Mouse (Mus musculus) liver, embryonic 14.5 days (tissue): ENCODE measurements around the gene Ptprd. TPM values are rescaled to one million over a fixed set of nuclear protein-coding genes. Genes with fewer than 3 reads are reported as not detected.

Experiments
- ATAC-seq: fragments of 200-750 bp; cut with Nextera tagmentation; 2 replicates; pipeline ENCODE4 v1.8.0; 2017; ENCODE audit warnings: moderate number of reproducible peaks, mild to moderate bottlenecking, moderate library complexity; ENCODE audit not compliant: insufficient read depth
- DNase-seq, 3 experiments: peaks; one replicate each; pipeline ENCODE4 v3.0.0-alpha.2; 2012 to 2013; ENCODE audit warnings: low read depth in 3 of 3, low spot score in 3 of 3
- H3K27ac ChIP-seq: fragments of 300-500 bp; sonication (generic); 2 replicates; pipeline ENCODE4 v1.5.1; 2014; ENCODE audit warnings: moderate library complexity, mild to moderate bottlenecking, control low read depth, inconsistent platforms
- H3K27me3 ChIP-seq: fragments of 300-500 bp; sonication (generic); 2 replicates; pipeline ENCODE4 v1.6.1; 2014; ENCODE audit warnings: mild to moderate bottlenecking, low read length, moderate library complexity; ENCODE audit not compliant: control insufficient read depth, insufficient read depth
- H3K36me3 ChIP-seq: fragments of 300-500 bp; sonication (generic); replicated peaks from 2 replicates; pipeline ENCODE4 v1.6.1; 2014; ENCODE audit warnings: low read depth; ENCODE audit not compliant: control insufficient read depth, insufficient read depth
- H3K4me1 ChIP-seq, 2 experiments: fragments of 200-500 bp in 1 of 2; fragments of 300-500 bp in 1 of 2; sonication (generic) in 1 of 2; replicated peaks; 2 replicates each; pipeline ENCODE4 v1.6.1; 2012 to 2014; ENCODE audit warnings: antibody characterized with exemption in 1 of 2, inconsistent platforms in 1 of 2, low read length in 1 of 2; ENCODE audit not compliant: control insufficient read depth in 2 of 2, insufficient read depth in 2 of 2
- H3K4me2 ChIP-seq: fragments of 300-500 bp; sonication (generic); 2 replicates; pipeline ENCODE4 v1.6.1; 2014; ENCODE audit warnings: low read depth, mild to moderate bottlenecking, control low read depth, moderate library complexity
- H3K4me3 ChIP-seq, 2 experiments: fragments of 200-500 bp in 1 of 2; fragments of 300-500 bp in 1 of 2; sonication (generic) in 1 of 2; 2 replicates each; pipeline ENCODE4 v1.5.1; 2012 to 2014; ENCODE audit warnings: low read depth in 2 of 2, low read length in 2 of 2, mild to moderate bottlenecking in 2 of 2, control low read depth in 1 of 2, inconsistent platforms in 1 of 2, moderate library complexity in 1 of 2; ENCODE audit not compliant: insufficient read depth in 1 of 2
- H3K9ac ChIP-seq: fragments of 300-500 bp; sonication (generic); replicated peaks from 2 replicates; pipeline ENCODE4 v1.6.1; 2014; ENCODE audit warnings: mild to moderate bottlenecking, control low read depth, moderate library complexity
- H3K9me3 ChIP-seq: fragments of 300-500 bp; sonication (generic); 2 replicates; pipeline ENCODE4 v1.6.1; 2016; ENCODE audit warnings: low read length, mixed read lengths; ENCODE audit not compliant: control insufficient read depth
- CTCF ChIP-seq: IDR thresholded peaks from 2 replicates; pipeline ENCODE4 v1.5.1; 2016; ENCODE audit warnings: antibody characterized with exemption, low read depth, control low read depth
- EP300 ChIP-seq: IDR thresholded peaks from 2 replicates; pipeline ENCODE4 v1.6.1; 2016; ENCODE audit warnings: antibody characterized with exemption, low read depth
- WGBS: fragments of 180-500 bp; shearing (Covaris S2); extraction: QIAGEN DNeasy Blood & Tissue Kit; methylation state at CpG from one replicate; pipeline ENCODE4 v1.1.7; 2014; ENCODE audit not compliant: insufficient replicate concordance; 5-methylcytosine and 5-hydroxymethylcytosine counted together
- polyA plus RNA-seq, 2 experiments: library from polyadenylated mRNA; depleted of rRNA in 1 of 2; stranded (reverse) in 1 of 2; unstranded in 1 of 2; fragments of >200 nt; fragmentation: Nextera tagmentation in 1 of 2; extraction: Ambion mirVana in 1 of 2; gene quantifications; 2 replicates each; pipeline versions ENCODE4 v1.2.1 to v1.2.3; 2012 to 2014

Ptprd gene
- polyA plus RNA-seq, 2 experiments: 1.5 to 2.8 TPM

DNA sequence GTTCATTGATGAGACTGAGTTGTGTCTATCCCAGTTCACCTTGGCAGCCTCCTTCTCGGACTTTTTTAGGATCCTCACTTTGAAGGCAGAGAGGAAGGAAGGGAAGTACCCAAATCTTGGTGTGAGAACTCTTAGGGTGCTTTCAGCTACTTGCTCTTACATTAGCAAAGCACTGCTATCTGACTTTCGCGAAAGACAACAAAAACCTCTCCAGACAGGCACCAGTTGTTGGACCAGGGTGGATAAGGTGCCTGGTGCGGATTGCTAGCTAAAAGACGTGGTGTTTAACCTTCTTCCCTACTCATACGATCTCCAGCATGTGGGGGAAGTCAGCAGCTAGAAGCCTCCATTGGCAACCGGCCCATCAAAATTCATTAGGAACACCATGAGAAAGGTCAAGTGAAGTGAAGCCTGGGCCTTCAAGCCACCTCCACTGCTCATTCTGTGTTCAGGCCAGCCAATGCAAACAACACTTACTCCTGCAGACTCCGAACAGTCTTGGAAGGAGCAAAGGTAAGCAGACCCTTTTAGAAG lies 1760.7 kb downstream of the Ptprd start:
- Histone ChIP-seq H3K27me3 (peaks cover 27% of the 10 kb centered on the region), H3K4me2 (peak overlapping the region; percentile 61; the same call in 1 of the 2 replicates), H3K9ac (no peak overlapping the region), H3K27ac (no peak overlapping the region), H3K9me3 (no peaks in the 10 kb centered on the region), H3K4me1 (no peaks in the 10 kb centered on the region), H3K4me3 (no peak overlapping the region), H3K36me3 (no peaks in the 10 kb centered on the region)
- no peak for DNase-seq
- WGBS: 26% methylated on average over 8 of the region's 8 CpGs
- ATAC-seq: no peak
- TF ChIP-seq EP300 (no peak), CTCF (no peak)

DNA sequence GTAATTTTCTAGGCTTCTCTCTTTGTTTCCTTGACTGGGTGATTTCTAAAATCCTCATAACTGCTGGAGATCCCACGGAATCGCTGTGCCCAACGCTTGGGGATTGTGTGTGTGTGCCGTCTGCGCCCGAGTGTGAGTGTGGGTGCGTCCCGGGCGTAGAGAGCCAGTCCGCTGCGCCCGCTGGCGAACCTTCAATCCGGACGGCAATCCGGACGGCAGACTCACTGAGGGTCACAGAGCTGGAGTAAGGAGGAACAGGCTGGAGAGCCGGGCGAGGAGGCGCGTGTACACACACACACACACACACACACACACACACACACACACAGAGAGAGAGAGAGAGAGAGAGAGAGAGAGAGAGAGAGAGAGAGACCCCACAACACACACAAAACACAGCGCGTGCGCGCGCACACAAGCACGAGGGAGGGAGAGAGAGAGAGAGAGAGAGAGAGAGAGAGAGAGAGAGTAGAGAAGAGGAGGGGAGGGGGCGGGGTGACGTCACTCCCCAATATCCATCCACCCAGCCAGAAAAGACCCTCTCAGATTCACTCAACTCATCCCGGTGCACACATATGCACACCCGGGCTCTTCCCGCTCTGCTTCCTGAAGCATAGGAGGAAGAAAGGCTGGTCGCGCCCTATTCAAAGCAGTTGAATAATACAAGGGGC lies 1761.3 kb downstream of the Ptprd start:
- Histone ChIP-seq H3K27ac (no peak overlapping the region), H3K27me3 (peaks cover 27% of the 10 kb centered on the region), H3K9me3 (no peaks in the 10 kb centered on the region), H3K9ac (no peak overlapping the region), H3K4me2 (peak overlapping the region; percentile 61), H3K4me1 (no peaks in the 10 kb centered on the region), H3K4me3 (peak overlapping the region; percentile 55 to 59), H3K36me3 (no peaks in the 10 kb centered on the region)
- TF ChIP-seq EP300 (no peak), CTCF (no peak)
- ATAC-seq (peak; percentile 37; the same call in 1 of the 2 replicates), DNase-seq (no peak)
- 1% methylated on average over 34 of the region's 34 CpGs for WGBS

DNA sequence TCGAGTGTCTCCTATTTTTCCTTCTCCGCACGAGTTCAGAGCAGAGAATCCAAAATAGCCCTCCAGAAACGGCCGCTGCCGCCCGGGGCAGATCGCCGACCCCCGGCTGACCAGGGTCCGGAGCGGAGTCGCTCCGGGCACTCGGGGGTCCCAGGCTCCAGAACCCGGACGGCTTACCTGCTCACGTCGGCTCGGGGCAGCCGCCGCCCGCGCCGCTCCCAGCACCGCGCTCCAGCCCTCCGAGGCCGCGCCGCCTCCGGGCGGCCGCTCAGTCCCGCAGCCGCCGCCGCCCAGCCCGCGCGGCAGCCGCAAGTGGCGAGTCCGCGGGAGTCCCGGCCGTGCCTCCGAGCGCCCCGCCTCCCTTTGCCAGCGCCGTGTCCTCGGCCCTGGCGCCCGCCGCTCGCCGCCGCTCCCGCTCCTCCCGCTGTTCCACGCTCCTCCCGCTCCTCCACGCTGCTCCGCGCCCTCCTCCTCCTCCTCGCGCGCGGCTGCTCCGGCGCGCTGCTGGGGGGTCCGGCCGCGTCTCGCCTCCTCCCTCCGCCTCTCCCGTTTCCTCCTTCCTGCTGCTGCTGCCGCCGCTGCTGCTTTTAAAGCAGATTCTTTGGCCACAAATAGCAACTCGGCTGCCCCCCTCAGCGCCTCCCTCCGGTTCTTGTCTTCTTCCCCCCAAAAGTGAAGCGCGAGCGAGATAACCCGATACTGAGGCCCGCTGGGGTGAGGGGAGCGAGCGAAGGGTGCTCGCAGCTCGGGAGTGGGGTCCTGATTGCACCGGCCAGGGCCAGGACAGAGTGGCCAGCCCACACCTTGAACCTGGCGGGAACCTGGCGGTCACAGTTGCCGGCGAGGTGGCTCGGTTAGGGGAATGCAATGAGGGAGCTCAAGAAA lies 1762.1 kb downstream of the Ptprd start:
- Histone ChIP-seq H3K27ac (no peak overlapping the region), H3K4me1 (no peaks in the 10 kb centered on the region), H3K27me3 (peaks cover 27% of the 10 kb centered on the region), H3K9ac (no peak overlapping the region), H3K36me3 (no peaks in the 10 kb centered on the region), H3K4me2 (peak overlapping the region; percentile 61), H3K9me3 (no peaks in the 10 kb centered on the region), H3K4me3 (peak overlapping the region; percentile 55 to 59)
- TF ChIP-seq CTCF (no peak), EP300 (no peak)
- WGBS: under 1% methylated on average over 69 of the region's 99 CpGs
- peak; percentile 58 for ATAC-seq
- no peak for DNase-seq

DNA sequence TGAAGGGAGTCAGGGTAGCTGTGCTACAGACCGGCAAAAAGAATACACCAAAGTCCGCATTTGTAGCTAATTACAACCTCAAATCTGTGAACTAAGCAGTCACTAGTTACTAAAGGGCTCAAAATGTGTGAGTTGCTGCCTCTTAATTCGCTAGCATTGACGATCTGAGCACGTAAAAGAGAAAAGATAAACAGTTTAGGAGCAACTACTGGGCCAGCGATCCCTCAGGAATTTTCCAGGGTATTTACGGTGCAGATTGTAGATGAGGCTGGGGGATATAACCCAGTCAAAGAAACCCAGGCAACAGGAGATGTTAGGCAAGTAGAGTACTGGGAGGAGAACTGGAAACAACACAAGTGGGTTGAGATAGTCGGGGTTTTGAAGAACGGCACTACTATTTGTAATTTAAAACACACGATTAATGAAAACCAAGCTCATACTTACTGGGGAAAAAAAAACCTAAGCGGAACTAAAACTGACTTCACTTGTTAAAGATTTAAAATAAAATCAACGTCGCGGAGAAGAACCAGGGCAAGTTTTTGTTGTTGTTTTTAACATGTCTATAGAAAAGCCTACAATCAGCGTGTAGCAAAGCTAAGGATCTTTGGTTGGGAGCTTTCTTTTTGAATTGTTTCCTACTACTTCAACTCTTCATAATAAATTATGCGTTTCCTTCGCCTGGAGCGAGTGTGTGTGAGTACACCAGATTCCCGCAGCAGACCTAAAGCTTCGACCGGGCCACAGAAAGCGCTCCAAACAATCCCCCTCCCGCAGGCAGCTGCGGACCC lies 1762.9 kb downstream of the Ptprd start:
- H3K9ac ChIP-seq: no peak overlapping the region
- no peak overlapping the region for H3K27ac ChIP-seq
- H3K36me3 ChIP-seq: no peaks in the 10 kb centered on the region
- no peaks in the 10 kb centered on the region for H3K9me3 ChIP-seq
- H3K27me3 ChIP-seq: peaks cover 27% of the 10 kb centered on the region
- WGBS: 2% methylated on average over 24 of the region's 24 CpGs
- no peak for ATAC-seq
- H3K4me1 ChIP-seq: no peaks in the 10 kb centered on the region
- peak overlapping the region; percentile 61 for H3K4me2 ChIP-seq
- TF ChIP-seq EP300: no peak
- TF ChIP-seq CTCF: no peak
- DNase-seq: no peak
- peak overlapping the region; percentile 55 to 59 for H3K4me3 ChIP-seq

DNA sequence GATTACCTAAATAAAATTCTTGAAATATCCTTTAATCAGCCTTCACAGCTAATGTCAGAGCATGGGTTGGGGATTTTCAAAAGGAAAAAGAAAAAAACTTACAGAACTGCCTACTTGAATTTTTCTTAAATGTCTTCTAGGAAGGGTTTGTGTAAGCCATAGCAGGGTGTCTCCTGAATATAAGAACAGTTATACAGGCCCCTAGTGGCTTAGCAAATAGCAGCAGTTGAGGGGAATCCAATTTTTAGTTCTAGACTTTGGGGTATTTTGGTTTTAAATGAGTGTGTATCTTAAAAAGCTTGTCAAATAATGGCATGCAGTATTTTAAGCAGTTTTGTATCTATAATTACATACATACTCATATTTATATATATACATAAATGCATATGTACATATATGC lies 1764.4 kb downstream of the Ptprd start:
- Histone ChIP-seq H3K27ac (no peak overlapping the region), H3K4me1 (no peaks in the 10 kb centered on the region), H3K9me3 (no peaks in the 10 kb centered on the region), H3K4me2 (no peak overlapping the region), H3K4me3 (no peak overlapping the region), H3K36me3 (no peaks in the 10 kb centered on the region), H3K9ac (no peak overlapping the region), H3K27me3 (peaks cover 27% of the 10 kb centered on the region)
- DNase-seq (no peak), ATAC-seq (no peak)
- TF ChIP-seq CTCF (no peak), EP300 (no peak)
